Mouse (Mus musculus): ENCODE results near the gene Nanos1.

The Nanos1 gene

GRCm38 (mm10) chr19:60788214-60788960, 32.6 kb downstream of the Nanos1 start:
- no peak for DNase-seq (ENCODE audit: low read depth)

- DNase-seq (ENCODE audit: low read depth), result no peak
Observed at GRCm38 (mm10) chr19:60789452-60789851, 33.7 kb downstream of the Nanos1 start.

DNA sequence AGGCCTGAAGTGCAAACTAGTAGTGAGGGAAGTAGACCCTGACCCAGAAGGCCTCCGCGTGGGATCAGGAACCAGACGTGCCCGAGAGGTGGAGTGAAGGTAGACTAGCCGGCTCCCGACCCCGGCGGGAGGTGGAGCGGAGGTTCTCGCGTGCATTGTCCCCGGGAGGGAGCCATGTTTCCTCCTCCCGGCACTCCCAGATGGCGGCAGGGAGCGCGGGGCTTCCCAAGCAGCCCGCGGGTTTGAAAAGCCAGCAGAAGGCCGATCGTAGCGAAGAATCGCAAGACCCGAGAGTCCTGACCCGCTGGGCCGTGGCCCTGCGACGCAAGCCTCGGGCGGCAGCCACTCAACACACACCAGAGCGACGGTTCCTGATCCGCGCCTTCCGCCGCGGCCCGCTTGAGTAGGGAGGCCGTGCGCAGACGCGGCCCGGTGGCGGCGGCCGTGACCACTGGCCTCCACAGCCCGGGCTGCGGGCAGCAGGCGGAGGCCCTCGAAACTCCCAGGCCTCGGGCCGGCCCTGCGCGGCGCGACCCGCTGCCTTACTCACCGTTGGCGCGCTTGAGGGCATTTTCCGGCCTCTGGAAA, 34.2 kb downstream of the Nanos1 start:
- DNase-seq (ENCODE audit: low read depth), result no peak

GRCm38 (mm10) chr19:60790551-60791161, 34.9 kb downstream of the Nanos1 start, which contains the start of gene Eif3a:
Gene Eif3a (minus strand): TSS chr19:60790658.
- DNase-seq (ENCODE audit: low read depth), result peak; percentile 86

GRCm38 (mm10) chr19:60791164-60791563, 35.4 kb downstream of the Nanos1 start:
- no peak for DNase-seq (ENCODE audit: low read depth)

DNA sequence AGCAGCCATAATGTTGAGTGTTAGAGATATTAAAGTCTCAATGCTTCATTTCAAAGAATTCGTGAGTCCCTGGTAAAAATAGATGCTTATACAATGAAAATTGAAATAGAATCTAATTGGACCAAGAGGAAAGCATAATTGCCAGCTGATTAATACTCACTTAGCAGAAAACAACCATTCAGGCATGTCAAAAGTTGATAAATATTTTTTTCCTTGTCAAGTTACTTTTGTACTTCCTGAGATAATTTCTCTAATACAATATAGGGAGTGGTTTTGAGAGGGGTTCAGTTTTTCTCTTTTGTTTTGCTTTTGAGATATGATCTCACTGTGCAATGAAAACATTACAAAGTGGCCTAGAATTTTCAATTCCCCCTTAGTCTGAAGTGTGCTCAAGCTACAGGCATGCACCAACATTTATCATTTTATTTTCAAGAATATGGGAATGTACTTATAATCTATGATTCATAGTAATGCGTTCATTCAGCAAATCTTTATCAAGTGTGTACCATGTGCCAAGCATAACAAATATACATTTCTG, 37.5 kb downstream of the Nanos1 start:
- no peak for DNase-seq (ENCODE audit: low read depth)

DNA sequence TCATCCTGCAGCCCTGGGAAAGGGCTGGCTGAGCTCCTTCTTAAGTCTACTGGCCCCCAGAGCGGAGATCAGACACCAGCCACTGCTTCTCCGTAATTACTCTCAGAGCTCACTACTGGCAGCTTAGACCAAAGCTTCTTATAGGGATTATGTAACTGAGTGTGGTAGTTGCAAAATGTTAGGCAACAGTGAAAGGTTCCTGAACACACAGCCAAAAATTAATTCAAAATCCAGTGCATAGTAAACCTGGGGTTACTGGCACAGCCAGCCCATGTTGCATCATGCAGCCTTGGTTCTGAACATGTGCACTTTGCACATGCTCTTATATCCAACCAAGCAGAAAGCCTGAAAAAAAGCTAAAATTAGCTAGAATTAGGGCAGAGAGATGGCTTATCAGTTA, 39.5 kb downstream of the Nanos1 start:
- no peak for DNase-seq (ENCODE audit: low read depth)

- no peak for DNase-seq (ENCODE audit: low read depth)
Observed at GRCm38 (mm10) chr19:60797415-60797814, 41.6 kb downstream of the Nanos1 start.

DNA sequence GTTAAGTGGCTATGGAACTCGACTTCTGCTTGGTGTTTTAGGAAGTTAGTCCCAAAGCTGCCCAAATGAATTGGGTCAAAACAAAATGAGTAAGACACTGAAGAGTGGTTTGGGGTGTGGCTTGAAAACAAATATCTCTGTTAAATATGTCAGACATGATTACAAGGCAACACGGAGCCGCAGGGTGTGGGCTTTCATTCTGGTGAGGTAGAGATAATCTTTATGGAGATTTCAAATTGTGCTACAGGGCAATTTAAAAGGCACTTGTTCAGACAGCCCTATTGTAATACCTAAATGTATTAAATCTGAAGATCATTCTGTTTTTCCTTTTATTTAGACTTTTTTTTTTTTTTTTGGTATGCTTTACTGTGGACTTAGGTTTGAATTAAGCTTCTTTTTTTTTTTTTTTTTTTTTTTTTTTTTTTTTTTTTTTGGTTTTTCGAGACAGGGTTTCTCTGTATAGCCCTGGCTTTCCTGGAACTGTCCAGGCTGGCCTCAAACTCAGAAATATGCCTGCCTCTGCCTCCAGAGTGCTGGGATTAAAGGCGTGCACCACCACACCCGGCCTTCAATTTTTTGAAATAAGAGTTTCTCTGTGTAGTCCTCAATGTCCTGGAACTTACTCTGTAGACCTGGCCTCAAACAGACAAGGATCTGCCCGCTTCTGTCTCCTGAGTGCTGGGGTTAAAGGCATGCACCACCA, 44.2 kb downstream of the Nanos1 start:
- DNase-seq (ENCODE audit: low read depth), result peak; percentile 72

DNA sequence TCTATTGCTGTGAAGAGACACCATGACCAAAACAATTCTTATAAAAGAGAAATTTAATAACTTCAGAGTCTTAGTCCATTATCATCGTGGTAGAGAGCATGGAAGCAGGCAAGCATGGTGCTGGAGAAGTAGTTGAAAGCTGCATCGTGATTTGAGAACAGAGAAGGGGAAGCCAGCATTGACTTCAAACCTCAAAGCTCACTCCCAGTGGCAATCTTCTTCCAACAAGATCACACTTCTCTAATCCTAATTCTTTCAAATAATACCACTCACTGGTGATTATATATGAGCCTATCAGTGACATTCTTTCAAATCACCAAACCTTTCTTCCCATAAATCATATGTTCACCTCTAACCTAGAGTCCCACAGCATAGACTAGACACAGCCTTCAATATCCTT, 49.1 kb downstream of the Nanos1 start:
- no peak for DNase-seq (ENCODE audit: low read depth)

Measured in c-Kit-positive CD71-positive TER-119-negative erythroid progenitor cells, embryonic 14.5 days (primary cell).